Mouse (Mus musculus): ENCODE data around the gene Anp32e. TPM values are rescaled to one million over a fixed set of nuclear protein-coding genes. Genes with fewer than 3 reads are reported as not detected.

Gene Anp32e
- polyA plus RNA-seq, 1 experiment from 2014 or later, result 50.1 TPM

DNA sequence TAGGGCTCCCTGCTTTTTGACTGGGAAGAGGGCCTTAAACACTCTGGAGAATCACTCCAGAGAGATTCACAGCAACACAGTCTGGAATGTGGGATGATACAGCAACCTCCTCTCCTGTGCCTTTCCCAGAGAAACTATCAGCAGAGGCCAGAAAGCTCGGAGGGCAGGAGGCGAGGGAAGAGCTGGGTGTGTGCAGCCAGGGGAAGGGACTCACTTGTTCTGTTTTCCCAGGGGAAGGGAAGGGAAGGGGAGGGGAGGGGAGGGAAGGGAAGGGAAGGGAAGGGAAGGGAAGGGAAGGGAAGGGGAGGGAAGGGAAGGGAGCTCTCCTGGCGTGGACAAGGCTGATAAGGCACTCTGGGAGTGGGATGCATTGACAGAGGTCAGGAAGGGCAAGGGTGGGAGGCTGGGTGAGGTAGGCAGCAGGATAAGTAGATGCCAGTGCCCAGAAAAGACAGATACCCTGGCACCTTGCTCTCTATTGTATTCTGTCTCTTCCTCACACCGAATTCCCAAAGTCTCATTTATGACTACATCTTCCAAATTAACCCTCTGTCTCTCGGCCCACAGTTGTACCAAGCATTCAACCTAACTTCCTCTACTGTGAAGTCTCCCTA lies 64.1 kb downstream of the Anp32e start:
- H3K4me2 ChIP-seq (ENCODE audit: low read length), result peak overlapping the region; percentile 81
- peak overlapping the region; percentile 80 for H3K4me3 ChIP-seq (replicated peaks; ENCODE audit: low read depth, low read length)
- H3K4me1 ChIP-seq (ENCODE audit: control insufficient read depth, insufficient read depth, low read length), result peaks cover 38% of the 10 kb centered on the region
- no peaks in the 10 kb centered on the region for H3K27me3 ChIP-seq (ENCODE audit: control insufficient read depth, insufficient read depth, low read length)
- WGBS, result 44% methylated on average over 5 of the region's 5 CpGs
- H3K36me3 ChIP-seq (ENCODE audit: control insufficient read depth, insufficient read depth, low read length), result peaks cover 48% of the 10 kb centered on the region
- no peaks in the 10 kb centered on the region for H3K9me3 ChIP-seq (ENCODE audit: control insufficient read depth, low read length)
- ATAC-seq (ENCODE audit: low FRiP score, low TSS enrichment) (no peak), DNase-seq (no peak)
- no peak overlapping the region; the same call in 1 of the 2 replicates for H3K27ac ChIP-seq (replicated peaks; ENCODE audit: low read depth, low read length)
- H3K9ac ChIP-seq (replicated peaks; ENCODE audit: low read length), result peak overlapping the region; percentile 99

DNA sequence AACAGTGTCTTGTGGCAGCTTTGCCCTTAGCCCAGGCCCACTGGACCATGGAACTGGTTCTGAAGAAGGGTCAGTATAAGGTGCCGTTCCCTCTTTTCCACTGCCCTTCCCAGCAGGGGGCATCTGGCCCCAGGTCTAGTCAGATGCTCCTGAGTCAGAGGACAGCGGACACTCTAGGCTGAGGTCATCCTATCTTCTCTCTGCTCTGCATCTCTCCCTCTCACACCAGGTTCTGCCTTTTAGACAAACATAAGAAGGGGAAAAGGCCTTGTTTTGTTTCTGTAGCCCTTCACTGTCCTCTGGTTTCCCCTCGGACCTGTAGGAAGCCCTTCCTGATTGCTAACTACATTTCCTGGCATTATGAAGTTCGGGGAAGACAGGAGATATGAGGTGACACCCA lies 64.8 kb downstream of the Anp32e start:
- Histone ChIP-seq H3K9ac (replicated peaks; ENCODE audit: low read length) (peak overlapping the region; percentile 99), H3K27me3 (ENCODE audit: control insufficient read depth, insufficient read depth, low read length) (no peaks in the 10 kb centered on the region), H3K4me3 (replicated peaks; ENCODE audit: low read depth, low read length) (peak overlapping the region; percentile 80), H3K9me3 (ENCODE audit: control insufficient read depth, low read length) (no peaks in the 10 kb centered on the region), H3K36me3 (ENCODE audit: control insufficient read depth, insufficient read depth, low read length) (peaks cover 40% of the 10 kb centered on the region), H3K4me1 (ENCODE audit: control insufficient read depth, insufficient read depth, low read length) (peaks cover 38% of the 10 kb centered on the region), H3K4me2 (ENCODE audit: low read length) (peak overlapping the region; percentile 81), H3K27ac (replicated peaks; ENCODE audit: low read depth, low read length) (peak overlapping the region; percentile 99)
- ATAC-seq (ENCODE audit: low FRiP score, low TSS enrichment) (no peak), DNase-seq (peak; percentile 31)
- WGBS, result 32% methylated on average over 4 of the region's 4 CpGs

DNA sequence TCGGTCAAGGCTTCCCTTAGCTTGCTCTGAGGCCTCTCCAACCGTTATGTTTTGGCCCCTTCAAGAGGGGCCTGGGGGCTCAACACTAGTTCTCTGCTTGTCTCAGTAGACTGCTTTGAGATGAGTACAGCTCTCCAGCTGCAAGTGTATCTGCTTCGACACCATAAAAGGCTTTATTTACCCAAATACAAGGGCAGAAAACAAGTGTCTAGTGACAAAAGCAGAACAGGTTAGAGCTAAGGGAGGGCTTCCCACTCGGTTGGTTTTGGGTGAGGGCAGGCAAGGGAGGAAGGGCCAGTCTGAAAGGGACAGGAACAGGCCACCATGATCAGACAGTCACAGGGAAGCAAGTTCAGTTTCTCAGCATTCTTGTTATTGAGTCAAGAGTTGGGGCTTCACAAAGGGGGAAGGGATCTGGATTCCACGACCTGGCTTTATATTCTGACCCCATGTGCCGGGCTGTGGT lies 65.4 kb downstream of the Anp32e start:
- 5% methylated on average over 6 of the region's 6 CpGs for WGBS
- peak overlapping the region; percentile 99 for H3K9ac ChIP-seq (replicated peaks; ENCODE audit: low read length)
- ATAC-seq (ENCODE audit: low FRiP score, low TSS enrichment), result no peak
- H3K27me3 ChIP-seq (ENCODE audit: control insufficient read depth, insufficient read depth, low read length), result no peaks in the 10 kb centered on the region
- peak overlapping the region; percentile 99 for H3K27ac ChIP-seq (replicated peaks; ENCODE audit: low read depth, low read length)
- peak overlapping the region; percentile 80 for H3K4me3 ChIP-seq (replicated peaks; ENCODE audit: low read depth, low read length)
- no peaks in the 10 kb centered on the region for H3K9me3 ChIP-seq (ENCODE audit: control insufficient read depth, low read length)
- H3K4me1 ChIP-seq (ENCODE audit: control insufficient read depth, insufficient read depth, low read length), result peaks cover 38% of the 10 kb centered on the region
- DNase-seq, result peak; percentile 32
- H3K4me2 ChIP-seq (ENCODE audit: low read length), result peak overlapping the region; percentile 81
- H3K36me3 ChIP-seq (ENCODE audit: control insufficient read depth, insufficient read depth, low read length), result peaks cover 35% of the 10 kb centered on the region

DNA sequence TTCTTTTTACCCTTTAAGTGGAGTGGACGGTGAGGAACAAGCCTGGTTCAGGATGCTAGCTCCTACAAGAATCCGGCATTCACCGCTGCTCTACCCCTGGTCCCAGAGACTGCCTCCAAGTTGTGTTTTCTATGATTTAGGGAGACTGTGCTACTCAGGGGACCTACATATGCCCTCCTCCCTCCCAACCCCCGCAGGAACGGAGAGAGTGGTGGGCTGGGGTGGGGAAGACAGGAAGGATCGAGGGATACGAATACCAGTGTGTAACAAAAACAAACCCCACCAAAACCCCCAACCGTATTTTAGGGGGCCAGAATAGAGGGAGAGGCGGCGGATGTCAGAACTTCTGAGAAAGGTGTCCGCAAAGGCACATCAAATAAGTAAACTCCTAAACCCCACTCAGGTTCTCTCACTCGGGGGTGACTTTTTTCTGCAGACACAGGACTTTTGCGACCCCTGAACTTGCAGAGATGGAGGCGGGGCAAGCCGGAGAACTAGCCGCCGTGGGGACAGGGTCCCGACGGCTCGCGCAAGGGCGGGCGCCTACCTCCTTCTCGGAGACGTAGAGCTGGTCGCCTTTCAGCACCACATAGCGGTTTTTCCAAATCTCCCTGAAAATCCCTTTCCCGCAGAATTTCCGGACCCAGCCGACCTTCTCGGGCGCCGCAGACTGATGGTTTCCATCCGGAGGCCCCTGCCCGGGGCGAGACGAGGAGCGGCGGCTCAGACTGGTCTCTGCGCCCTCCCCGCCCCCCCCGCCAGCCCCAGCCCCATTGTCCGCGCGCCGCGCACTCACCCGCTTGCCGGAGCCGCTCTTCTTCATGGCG lies 66.1 kb downstream of the Anp32e start:
- H3K27me3 ChIP-seq (ENCODE audit: control insufficient read depth, insufficient read depth, low read length), result no peaks in the 10 kb centered on the region
- ATAC-seq (ENCODE audit: low FRiP score, low TSS enrichment), result peak; percentile 82
- peak overlapping the region; percentile 99 for H3K9ac ChIP-seq (replicated peaks; ENCODE audit: low read length)
- peak overlapping the region; percentile 81 for H3K4me2 ChIP-seq (ENCODE audit: low read length)
- DNase-seq, result peak; percentile 79
- no peaks in the 10 kb centered on the region for H3K9me3 ChIP-seq (ENCODE audit: control insufficient read depth, low read length)
- peak overlapping the region; percentile 80 for H3K4me3 ChIP-seq (replicated peaks; ENCODE audit: low read depth, low read length)
- peaks cover 29% of the 10 kb centered on the region for H3K36me3 ChIP-seq (ENCODE audit: control insufficient read depth, insufficient read depth, low read length)
- H3K4me1 ChIP-seq (ENCODE audit: control insufficient read depth, insufficient read depth, low read length), result peaks cover 40% of the 10 kb centered on the region
- H3K27ac ChIP-seq (replicated peaks; ENCODE audit: low read depth, low read length), result peak overlapping the region; percentile 99
- WGBS, result under 1% methylated on average over 49 of the region's 51 CpGs

DNA sequence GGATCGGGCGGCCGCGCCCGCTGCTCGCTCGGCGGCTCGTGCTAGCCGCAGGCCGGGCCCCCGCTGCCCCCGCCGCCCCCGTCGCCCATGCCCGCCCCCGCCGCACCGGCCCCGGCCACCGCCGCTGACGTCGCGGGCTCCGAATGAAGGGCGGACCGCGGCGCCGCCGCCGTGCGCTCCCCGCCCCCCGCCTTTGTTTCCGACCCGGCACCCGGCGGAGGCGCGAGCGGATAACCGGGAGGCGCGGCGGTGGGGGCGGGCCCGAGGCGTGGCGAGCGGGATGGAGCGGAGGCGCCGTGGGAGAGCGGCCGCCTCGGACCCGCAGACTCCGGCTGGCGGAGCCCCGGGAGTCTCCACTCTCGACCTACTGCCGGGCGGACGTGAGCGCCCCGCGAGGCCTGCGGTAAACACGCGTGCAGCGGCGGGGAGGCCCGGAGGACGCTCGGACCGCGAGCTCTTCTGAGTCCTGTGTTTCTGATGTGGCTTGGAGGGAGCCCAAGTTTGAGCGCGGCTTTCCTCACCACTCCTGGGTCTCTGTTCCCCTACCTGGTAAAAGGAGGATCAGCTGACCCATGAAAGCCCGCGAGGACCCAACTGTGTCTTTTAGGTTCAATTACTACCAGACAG lies 66.9 kb downstream of the Anp32e start, which contains the start of gene Plekho1:
Plekho1 (minus strand) TSS at position 200 of the 627 bp plus-strand sequence.
- H3K36me3 ChIP-seq (ENCODE audit: control insufficient read depth, insufficient read depth, low read length), result peaks cover 22% of the 10 kb centered on the region
- H3K4me1 ChIP-seq (ENCODE audit: control insufficient read depth, insufficient read depth, low read length), result peaks cover 40% of the 10 kb centered on the region
- ATAC-seq (ENCODE audit: low FRiP score, low TSS enrichment) (peak; percentile 76), DNase-seq (peak; percentile 83)
- H3K4me3 ChIP-seq (replicated peaks; ENCODE audit: low read depth, low read length), result peak within 1 kb of the TSS; percentile 80
- WGBS, result under 1% methylated on average over 78 of the region's 84 CpGs
- H3K4me2 ChIP-seq (ENCODE audit: low read length), result peak within 1 kb of the TSS; percentile 81
- peak within 1 kb of the TSS; percentile 99 for H3K9ac ChIP-seq (replicated peaks; ENCODE audit: low read length)
- H3K27ac ChIP-seq (replicated peaks; ENCODE audit: low read depth, low read length), result peak within 1 kb of the TSS; percentile 99
- no peaks in the 10 kb centered on the region for H3K27me3 ChIP-seq (ENCODE audit: control insufficient read depth, insufficient read depth, low read length)
- no peaks in the 10 kb centered on the region for H3K9me3 ChIP-seq (ENCODE audit: control insufficient read depth, low read length)

DNA sequence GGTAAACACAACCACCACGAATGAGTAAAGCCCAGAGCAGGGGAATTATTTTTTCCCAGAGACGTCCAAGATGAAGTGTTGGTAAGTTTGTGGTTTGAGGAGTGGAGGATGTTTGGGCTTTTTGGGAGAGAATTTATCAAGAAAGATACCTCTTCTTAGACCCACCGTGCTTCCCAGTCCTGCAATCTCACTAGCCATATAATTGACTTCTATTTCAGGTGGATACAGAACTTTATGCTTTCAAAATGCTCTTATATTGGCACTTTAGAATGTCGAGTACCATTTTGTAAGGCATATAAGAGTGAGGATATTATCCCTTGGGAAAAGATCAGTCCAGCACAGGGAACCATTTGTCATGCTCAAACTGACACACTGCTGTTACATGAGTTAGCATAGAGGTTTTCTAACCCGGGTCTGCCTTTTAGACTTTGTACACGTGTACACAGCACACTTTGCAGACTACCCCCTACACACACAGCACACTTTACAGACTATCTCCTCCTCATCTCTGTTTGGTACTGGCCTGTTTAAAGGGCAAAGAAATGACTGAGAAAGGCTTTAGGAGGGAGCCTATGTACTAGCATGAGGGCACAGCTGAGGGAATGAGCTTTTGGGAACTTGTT lies 67.5 kb downstream of the Anp32e start:
- Histone ChIP-seq H3K9me3 (ENCODE audit: control insufficient read depth, low read length) (no peaks in the 10 kb centered on the region), H3K4me3 (replicated peaks; ENCODE audit: low read depth, low read length) (peak overlapping the region; percentile 80), H3K27me3 (ENCODE audit: control insufficient read depth, insufficient read depth, low read length) (no peaks in the 10 kb centered on the region), H3K36me3 (ENCODE audit: control insufficient read depth, insufficient read depth, low read length) (peaks cover 15% of the 10 kb centered on the region), H3K4me2 (ENCODE audit: low read length) (peak overlapping the region; percentile 81), H3K9ac (replicated peaks; ENCODE audit: low read length) (peak overlapping the region; percentile 99), H3K27ac (replicated peaks; ENCODE audit: low read depth, low read length) (peak overlapping the region; percentile 99), H3K4me1 (ENCODE audit: control insufficient read depth, insufficient read depth, low read length) (peaks cover 40% of the 10 kb centered on the region)
- ATAC-seq (ENCODE audit: low FRiP score, low TSS enrichment), result no peak
- WGBS, result 7% methylated on average over 6 of the region's 6 CpGs
- no peak for DNase-seq

Other genes with a start within 250 kb of the Anp32e start
- gene Adamtsl4, start 241.3 kb upstream of the Anp32e start, polyA plus RNA-seq (2014; fragmentation: Nextera tagmentation; extraction: Ambion mirVana), result 0.80 and 1.1 TPM in 2 replicates
- gene Ecm1, start 189.7 kb upstream of the Anp32e start, polyA plus RNA-seq (2014; fragmentation: Nextera tagmentation; extraction: Ambion mirVana), result 6.1 and 10.9 TPM in 2 replicates
- 41.6 and 52.3 TPM in 2 replicates for gene Tars2, start 169.0 kb upstream of the Anp32e start, polyA plus RNA-seq (2014; fragmentation: Nextera tagmentation; extraction: Ambion mirVana)
- 21.7 and 22.3 TPM in 2 replicates for gene Rprd2, start 110.4 kb upstream of the Anp32e start, polyA plus RNA-seq (2014; fragmentation: Nextera tagmentation; extraction: Ambion mirVana)
- 34.0 and 44.1 TPM in 2 replicates for gene Prpf3, start 73.4 kb upstream of the Anp32e start, polyA plus RNA-seq (2014; fragmentation: Nextera tagmentation; extraction: Ambion mirVana)
- 271 and 314 TPM in 2 replicates for gene Mrps21, start 57.7 kb upstream of the Anp32e start, polyA plus RNA-seq (2014; fragmentation: Nextera tagmentation; extraction: Ambion mirVana)
- gene Ciart, start 47.0 kb upstream of the Anp32e start, polyA plus RNA-seq (2014; fragmentation: Nextera tagmentation; extraction: Ambion mirVana), result 3.1 and 3.9 TPM in 2 replicates
- 11.1 and 14.9 TPM in 2 replicates for gene BC028528, start 37.2 kb upstream of the Anp32e start, polyA plus RNA-seq (2014; fragmentation: Nextera tagmentation; extraction: Ambion mirVana)
- gene Aph1a, start 35.3 kb upstream of the Anp32e start, polyA plus RNA-seq (2014; fragmentation: Nextera tagmentation; extraction: Ambion mirVana), result 34.7 and 68.9 TPM in 2 replicates
- gene Car14, start 24.6 kb upstream of the Anp32e start, polyA plus RNA-seq (2014; fragmentation: Nextera tagmentation; extraction: Ambion mirVana), result 2.1 and 8.6 TPM in 2 replicates
- 63.5 and 70.6 TPM in 2 replicates for gene Plekho1, start 66.8 kb downstream of the Anp32e start, polyA plus RNA-seq (2014; fragmentation: Nextera tagmentation; extraction: Ambion mirVana)
- 46.4 and 54.6 TPM in 2 replicates for gene Vps45, start 129.2 kb downstream of the Anp32e start, polyA plus RNA-seq (2014; fragmentation: Nextera tagmentation; extraction: Ambion mirVana)
- 5.3 and 6.1 TPM in 2 replicates for gene Otud7b, start 175.3 kb downstream of the Anp32e start, polyA plus RNA-seq (2014; fragmentation: Nextera tagmentation; extraction: Ambion mirVana)
- gene Mtmr11, start 232.8 kb downstream of the Anp32e start, polyA plus RNA-seq (2014; fragmentation: Nextera tagmentation; extraction: Ambion mirVana), result 6.1 and 11.8 TPM in 2 replicates
- gene Sf3b4, start 243.1 kb downstream of the Anp32e start, polyA plus RNA-seq (2014; fragmentation: Nextera tagmentation; extraction: Ambion mirVana), result 146 and 148 TPM in 2 replicates